Mouse (Mus musculus) bone marrow macrophage, adult 2 months (primary cell): Measurements from ENCODE around the gene Dnm3. TPM values are rescaled to one million over a fixed set of nuclear protein-coding genes. Genes with fewer than 3 reads are reported as not detected.
A peak's percentile ranks its signal among the peaks of the same experiment; 100 is the strongest.

Experiments
- H3K27ac ChIP-seq: 2 replicates; pipeline ENCODE4 v1.5.1; 2012; ENCODE audit warnings: low read depth, low read length; ENCODE audit not compliant: insufficient read depth
- H3K4me1 ChIP-seq: 2 replicates; pipeline ENCODE4 v1.6.1; 2012; ENCODE audit warnings: low read length; ENCODE audit not compliant: control insufficient read depth, insufficient read depth
- H3K4me3 ChIP-seq: 2 replicates; pipeline ENCODE4 v1.5.1; 2012; ENCODE audit warnings: mild to moderate bottlenecking, low read length, moderate library complexity; ENCODE audit not compliant: insufficient read depth
- CTCF ChIP-seq: IDR thresholded peaks from 2 replicates; pipeline ENCODE4 v1.5.1; 2012; ENCODE audit warnings: low read depth, mild to moderate bottlenecking, low read length, moderate library complexity
- POLR2A ChIP-seq: IDR thresholded peaks from 2 replicates; pipeline ENCODE4 v1.6.1; 2012; ENCODE audit warnings: mild to moderate bottlenecking, low read depth, low read length, borderline replicate concordance
- polyA plus RNA-seq: library from polyadenylated mRNA; stranded (reverse); fragments of >200 nt; gene quantifications from 2 replicates; pipeline ENCODE4 v1.2.4, GENCODE M21; 2012; ENCODE audit not compliant: missing spikeins, insufficient read depth, insufficient read length

The Dnm3 gene
- polyA plus RNA-seq, 1 experiment, result 0.29 TPM

DNA sequence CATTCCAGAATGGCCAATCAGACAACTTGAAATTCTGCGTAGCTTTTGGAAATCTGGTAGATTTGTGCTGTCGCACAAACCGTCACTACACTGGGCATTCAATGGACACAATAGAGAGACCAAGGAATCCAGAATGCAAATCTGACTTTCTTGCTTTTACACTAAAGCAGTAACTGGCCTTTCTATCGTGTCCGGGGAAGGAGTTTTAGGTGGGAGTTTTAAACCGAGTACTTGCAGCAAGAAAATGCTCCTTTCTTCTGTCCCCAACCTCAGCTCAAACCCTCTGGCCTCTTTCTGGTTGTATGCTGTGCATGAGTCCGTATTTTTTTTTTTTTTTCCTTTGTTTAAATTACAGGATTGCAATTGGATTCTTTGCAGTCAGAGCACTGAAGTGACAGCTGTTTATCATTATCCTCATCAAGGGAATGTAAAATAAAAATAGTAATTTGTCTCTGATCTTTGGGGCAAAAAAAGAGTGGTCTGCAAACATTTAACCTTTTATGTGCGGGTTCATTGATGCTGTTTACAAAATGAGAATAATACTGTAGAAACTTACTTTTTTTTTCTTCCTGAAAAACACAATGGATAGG, 454.1 kb downstream of the Dnm3 start:
- H3K4me3 ChIP-seq, result no peak overlapping the region
- no peak overlapping the region for H3K27ac ChIP-seq
- peaks cover 6% of the 10 kb centered on the region for H3K4me1 ChIP-seq
- TF ChIP-seq CTCF (no peak), POLR2A (no peak)

DNA sequence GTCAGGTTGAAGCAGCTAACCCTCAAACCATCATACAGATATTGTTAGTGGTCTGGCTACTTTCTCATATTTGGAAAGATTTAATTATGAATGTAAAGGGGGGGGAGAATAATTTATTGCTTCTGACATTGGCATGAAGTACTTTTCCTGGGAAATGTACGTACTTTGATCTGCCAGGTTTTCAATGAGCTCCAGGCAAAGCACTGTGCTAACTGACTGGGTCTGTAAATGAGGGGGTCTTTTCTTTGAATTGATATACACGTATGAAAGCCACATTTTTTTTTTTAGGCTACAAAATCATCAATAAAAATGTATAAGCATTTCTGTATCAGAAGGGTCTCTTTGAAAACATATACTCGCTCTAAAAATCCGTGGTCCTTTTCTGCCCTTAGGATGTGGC, 457.1 kb downstream of the Dnm3 start:
- Histone ChIP-seq H3K4me3 (no peak overlapping the region), H3K27ac (no peak overlapping the region), H3K4me1 (peaks cover 15% of the 10 kb centered on the region)
- TF ChIP-seq CTCF (no peak), POLR2A (no peak)

DNA sequence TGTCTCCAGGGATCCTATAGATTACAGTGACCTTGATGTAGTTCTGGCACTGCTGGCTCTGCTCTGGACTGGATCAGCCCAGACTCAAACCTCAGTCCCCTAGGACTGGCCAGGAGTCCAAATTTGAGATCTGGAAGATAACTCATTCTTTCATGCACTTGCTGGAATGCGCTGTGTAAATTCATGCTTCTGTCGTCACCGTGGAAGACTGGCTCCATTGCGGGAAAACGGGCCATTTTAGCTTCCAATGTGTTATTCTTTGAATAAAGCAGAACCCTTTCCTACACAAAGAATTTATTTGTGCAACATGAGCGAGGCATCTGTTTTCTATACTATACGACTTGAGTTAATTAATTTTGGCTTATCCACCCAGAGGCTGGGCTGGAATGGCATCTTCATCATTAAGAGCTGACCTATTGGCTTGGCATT, 457.5 kb downstream of the Dnm3 start:
- H3K27ac ChIP-seq, result no peak overlapping the region
- TF ChIP-seq POLR2A (no peak), CTCF (no peak)

DNA sequence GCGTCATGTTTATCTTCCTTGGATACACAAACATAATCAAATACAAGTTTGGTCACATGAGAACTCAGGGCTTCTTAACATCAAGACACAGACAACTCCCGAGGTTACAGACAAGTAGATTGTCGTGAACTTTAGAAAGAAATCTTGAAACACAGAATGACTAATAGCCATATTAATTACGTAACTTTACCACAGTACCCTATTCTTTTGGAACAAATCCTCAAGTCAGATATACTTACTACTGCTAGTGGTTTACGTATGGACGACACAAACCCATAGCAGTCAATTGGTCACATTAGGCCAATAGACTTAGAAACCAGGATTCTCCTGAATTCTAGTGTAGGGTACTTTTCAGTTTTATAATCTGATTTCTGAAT, 459.2 kb downstream of the Dnm3 start:
- peaks cover 15% of the 10 kb centered on the region for H3K4me1 ChIP-seq
- TF ChIP-seq CTCF, result no peak
- no peak for TF ChIP-seq POLR2A
- H3K27ac ChIP-seq, result peak overlapping the region; percentile 6
- H3K4me3 ChIP-seq, result peak overlapping the region; percentile 12; the same call in 1 of the 2 replicates

More for the DNA sequence above, 457.5 kb downstream of the Dnm3 start:
- peaks cover 15% of the 10 kb centered on the region for H3K4me1 ChIP-seq
- H3K4me3 ChIP-seq, result no peak overlapping the region

DNA sequence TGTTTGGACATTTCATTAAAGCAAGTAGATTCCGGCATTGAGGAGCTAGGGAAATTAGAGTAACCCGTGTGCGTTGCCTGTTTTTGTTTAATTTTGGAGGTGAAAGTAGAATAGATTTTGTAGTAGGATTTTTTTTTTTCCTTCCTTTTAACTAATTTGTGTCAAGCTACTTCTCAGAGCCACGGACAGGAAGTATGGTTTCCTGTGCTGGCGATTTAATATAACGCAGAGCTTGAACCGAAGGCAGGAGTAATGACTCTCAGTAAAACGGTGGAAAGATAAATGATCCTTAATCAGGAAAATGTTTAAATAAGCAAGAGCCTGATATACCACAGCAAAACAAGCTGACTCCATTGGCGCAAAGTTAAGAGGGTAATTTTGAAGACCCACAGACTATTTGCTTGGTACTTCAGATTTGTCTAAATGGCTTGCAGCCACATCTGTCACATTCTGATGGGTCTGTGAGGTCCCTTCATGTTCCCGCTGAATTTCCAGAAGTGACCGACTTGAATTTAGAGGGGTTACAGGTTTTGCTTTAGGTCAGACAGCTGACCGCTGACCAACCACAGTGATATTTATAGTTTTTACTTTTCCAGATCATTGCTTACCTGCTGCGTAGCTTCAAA, 459.7 kb downstream of the Dnm3 start:
- peak overlapping the region; percentile 6 for H3K27ac ChIP-seq
- peak overlapping the region; percentile 12; the same call in 1 of the 2 replicates for H3K4me3 ChIP-seq
- H3K4me1 ChIP-seq, result peaks cover 15% of the 10 kb centered on the region
- TF ChIP-seq POLR2A (no peak), CTCF (no peak)

DNA sequence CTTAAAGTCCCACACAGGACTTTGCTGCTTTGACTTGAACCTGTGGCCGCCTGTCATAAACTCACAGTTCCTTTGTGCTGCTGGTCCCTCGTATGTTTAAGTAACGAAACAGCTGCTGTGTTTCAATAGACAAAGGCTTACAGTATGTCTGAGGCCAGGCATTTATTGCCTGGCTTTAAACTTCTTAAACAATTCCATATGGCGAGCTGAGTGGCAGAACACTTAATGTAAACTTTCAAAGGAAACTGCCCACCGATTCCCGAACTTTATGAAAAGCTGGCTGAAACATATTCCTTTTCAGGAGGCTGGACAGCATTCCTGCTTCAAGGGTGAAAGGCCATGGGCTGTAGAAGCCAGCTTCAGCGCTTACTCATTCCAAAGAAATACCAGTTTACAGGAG, 460.9 kb downstream of the Dnm3 start:
- Histone ChIP-seq H3K4me1 (peaks cover 15% of the 10 kb centered on the region), H3K27ac (no peak overlapping the region), H3K4me3 (no peak overlapping the region)
- TF ChIP-seq POLR2A (no peak), CTCF (no peak)

DNA sequence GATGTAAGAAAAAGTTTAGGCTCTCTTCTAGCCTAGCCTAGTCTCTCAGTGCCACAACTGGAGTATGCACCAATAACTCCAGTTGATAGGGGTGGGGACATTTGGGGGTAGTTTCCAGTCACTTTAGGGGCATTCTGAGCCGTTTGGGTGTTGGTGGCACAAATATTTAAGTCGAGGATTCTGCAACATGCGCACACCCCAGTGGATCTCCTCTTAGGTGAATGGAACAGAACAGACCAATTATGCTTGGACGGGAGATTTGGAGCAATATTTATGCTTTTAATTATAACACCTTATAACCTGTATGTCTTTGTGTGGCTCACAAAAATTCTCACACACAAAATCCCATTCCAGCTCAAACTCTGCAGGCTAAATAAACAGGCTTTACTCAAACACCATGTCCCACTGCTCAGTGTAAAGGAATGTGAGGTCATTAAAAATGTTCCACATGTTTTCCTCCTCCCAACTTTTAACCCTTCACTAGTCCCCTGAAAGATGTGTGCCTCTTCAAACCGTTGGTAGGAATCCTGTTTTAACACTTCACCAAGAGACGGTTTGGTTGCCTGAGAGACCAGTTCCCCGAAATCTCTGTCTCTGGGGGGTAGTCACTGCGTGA, 462.5 kb downstream of the Dnm3 start:
- TF ChIP-seq CTCF, result no peak
- TF ChIP-seq POLR2A, result no peak
- Histone ChIP-seq H3K4me3 (no peak overlapping the region), H3K27ac (no peak overlapping the region), H3K4me1 (peaks cover 20% of the 10 kb centered on the region)

DNA sequence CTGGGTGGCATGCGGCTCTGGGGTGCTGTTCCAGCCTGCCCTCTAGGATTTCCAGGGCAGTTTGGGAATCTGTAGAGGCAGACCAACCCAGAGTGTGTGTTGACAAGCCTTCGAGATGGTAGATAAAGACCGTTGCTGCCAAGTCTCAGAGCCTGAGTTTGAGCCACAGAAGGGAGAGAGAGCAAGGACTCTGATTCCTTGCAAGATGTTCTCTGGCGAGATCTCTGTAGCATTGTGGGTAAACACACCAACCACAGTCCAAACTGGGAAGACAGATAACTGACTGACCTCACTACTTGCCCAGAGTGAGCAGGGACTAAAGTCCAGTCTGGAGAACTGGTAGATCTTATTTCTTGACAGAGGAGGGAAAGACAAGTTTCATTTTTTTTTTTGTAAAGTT, 464.3 kb downstream of the Dnm3 start:
- H3K27ac ChIP-seq, result no peak overlapping the region
- H3K4me3 ChIP-seq, result no peak overlapping the region
- H3K4me1 ChIP-seq, result peaks cover 14% of the 10 kb centered on the region
- no peak for TF ChIP-seq POLR2A
- TF ChIP-seq CTCF, result no peak

DNA sequence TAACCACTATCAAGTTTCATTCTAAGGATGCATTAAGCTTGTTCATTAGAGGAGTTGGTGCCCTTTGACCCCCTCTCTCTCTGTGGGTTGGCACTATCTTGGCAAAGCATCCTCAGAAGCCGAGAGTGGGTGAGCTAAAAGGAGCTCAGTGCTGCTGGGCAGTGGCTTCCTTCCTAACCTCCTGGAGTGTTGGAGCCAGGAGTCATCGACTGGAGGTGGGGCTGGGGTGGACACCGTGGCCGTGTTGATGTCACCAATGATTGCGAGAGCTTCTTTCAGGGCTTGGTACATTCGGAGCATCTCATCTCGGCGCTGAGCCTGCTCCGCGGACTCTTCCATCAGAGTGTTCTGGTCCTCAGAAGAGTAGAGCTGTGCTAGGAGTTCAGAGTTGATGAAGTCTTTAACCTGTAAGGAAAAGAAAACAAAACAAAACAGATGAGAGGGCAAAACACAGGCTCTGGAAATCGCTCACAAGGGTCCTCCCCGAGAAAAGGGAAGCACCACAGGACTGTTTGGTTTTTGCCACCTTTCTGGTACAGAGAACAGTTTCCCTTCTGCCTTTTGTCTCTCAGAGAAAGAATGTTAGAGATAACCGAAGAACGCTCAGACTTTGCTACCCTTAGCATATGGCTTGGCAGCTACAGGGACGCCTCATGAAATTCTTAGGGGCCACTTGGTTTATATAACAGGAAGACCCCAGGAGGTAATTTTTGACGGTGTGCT, 466.1 kb downstream of the Dnm3 start:
- no peak overlapping the region for H3K4me3 ChIP-seq
- no peak for TF ChIP-seq CTCF
- no peak for TF ChIP-seq POLR2A
- H3K27ac ChIP-seq, result no peak overlapping the region
- peaks cover 5% of the 10 kb centered on the region; the same call in 1 of the 2 replicates for H3K4me1 ChIP-seq

DNA sequence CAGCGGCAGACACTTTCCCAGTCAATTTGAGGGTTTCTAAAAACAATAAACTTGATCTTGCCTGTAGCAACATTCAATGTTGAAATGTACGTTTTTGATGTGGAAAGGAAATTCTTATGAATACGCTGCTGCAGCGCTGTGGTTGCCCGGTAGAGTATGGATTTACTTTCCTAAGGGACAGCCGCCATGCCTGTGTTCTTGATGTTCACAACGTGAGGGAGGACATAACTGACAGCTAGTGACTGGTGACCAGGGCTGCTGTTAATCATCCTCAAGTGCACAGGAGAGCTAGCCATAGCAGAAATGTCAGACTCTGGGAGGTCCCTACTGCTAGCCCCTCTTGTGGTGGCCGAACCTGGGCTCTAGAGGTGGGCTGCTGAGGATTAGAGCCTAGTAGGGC, 468.7 kb downstream of the Dnm3 start:
- Histone ChIP-seq H3K4me1 (peaks cover 19% of the 10 kb centered on the region), H3K4me3 (no peak overlapping the region), H3K27ac (no peak overlapping the region)
- TF ChIP-seq CTCF, result no peak
- TF ChIP-seq POLR2A, result no peak
